Comparison of ENCODE assay signal across 8 mouse cellular contexts in the genomic region with DNA sequence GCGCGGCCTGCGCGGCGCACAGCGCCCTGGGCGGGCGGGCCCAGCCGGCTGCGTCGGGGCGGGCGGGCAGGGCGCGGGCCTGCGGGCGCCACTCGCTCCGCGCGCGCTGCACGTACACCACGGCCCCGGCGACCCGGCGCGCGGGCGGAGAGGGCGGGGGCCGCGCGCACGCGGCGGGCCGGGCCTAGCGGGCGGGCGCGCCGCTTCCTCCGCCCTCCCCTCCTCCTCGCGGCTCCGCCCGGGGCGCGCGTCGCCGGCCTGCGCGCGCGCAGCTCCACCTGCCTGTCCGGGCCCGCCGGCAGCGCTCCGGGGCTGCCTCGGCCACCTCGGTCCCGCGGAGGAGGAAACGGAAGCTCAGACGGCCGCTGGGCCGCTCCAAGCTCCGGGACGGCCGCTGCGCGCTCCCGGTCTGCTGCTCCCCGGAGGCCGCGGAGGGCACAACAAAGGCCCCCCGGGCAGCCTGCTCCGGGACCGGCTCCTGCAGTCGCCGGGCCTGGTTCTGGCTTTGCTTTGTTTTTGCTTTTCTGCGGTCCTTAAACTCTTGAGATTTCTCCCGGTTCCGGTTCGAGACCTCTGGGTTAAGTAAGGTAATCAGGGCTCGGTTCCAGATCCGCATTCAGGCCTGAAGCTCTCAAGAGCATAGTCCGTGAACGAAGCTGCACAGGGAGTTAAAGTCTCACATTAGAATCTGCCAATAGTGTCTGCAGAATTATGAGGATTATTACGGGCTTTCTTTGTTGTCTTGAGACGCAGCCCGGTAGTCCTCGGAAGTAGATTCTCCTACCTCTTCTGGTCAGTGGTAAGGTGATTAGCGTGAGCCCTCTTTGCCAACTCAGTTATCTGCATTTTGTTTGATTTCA. TPM values are rescaled to one million over a fixed set of nuclear protein-coding genes. Genes with fewer than 3 reads are reported as not detected.
DNase-seq lines count a peak whose midpoint lies in the region; ATAC-seq and TF ChIP-seq lines count a peak whose summit lies in the region.

A gene (minus strand): TSS at position 116 of the 860 bp plus-strand sequence.

- peaks cover 4% of the 10 kb centered on the region; the same call in 1 of the 2 replicates for H3K4me1 ChIP-seq in hindbrain, embryonic 11.5 days (replicated peaks; ENCODE audit: control insufficient read depth, insufficient read depth, low read length)

- CTCF ChIA-PET in Patski (lab: Charles Lee) = no interaction called here

- TF ChIP-seq CTCF in Patski (IDR thresholded peaks at IDR 0.05) = no peak

- no peaks in the 10 kb centered on the region for H3K9me3 ChIP-seq in hindbrain, embryonic 11.5 days (ENCODE audit: control insufficient read depth, low read length)

- in situ Hi-C loops in Patski (cut with MboI; ENCODE audit: low pct_unique_long_range_greater_than_20kb) = loop anchor here (5.0 kb wide), 2 partner anchors 52 to 63 kb away; a partner anchor contains a TSS

- DNase-seq in Patski (ENCODE audit: low read depth, low spot score) = no peak
- peak; percentile 88 for DNase-seq in cerebellum, adult 9-11 months
- peak; percentile 49 to 76 for DNase-seq in frontal cortex, postnatal 10 days (ENCODE audit: low spot score in 2 of 2)
- peak; percentile 89 for DNase-seq in hindbrain, embryonic 11.5 days (ENCODE audit: low spot score)
- DNase-seq in layer of hippocampus, postnatal 25 days (ENCODE audit: extremely low spot score in 1 of 2, low spot score in 1 of 2) = peak; percentile 56 to 73
- peak; percentile 83 for DNase-seq in lung, postnatal 25 days (ENCODE audit: low spot score)
- peak; percentile 89 for DNase-seq in retina, postnatal 1 day
- peak; percentile 86 for DNase-seq in thymus, postnatal 4 days

- peak within 1 kb of the TSS; percentile 94 for H3K4me3 ChIP-seq in hindbrain, embryonic 11.5 days (ENCODE audit: low read depth, low read length)

- no peaks in the 10 kb centered on the region for H3K36me3 ChIP-seq in hindbrain, embryonic 11.5 days (ENCODE audit: control insufficient read depth, insufficient read depth, low read length)

- H3K27ac ChIP-seq in hindbrain, embryonic 11.5 days (ENCODE audit: low read depth, low read length) = peak within 1 kb of the TSS; percentile 97

- H3K4me2 ChIP-seq in hindbrain, embryonic 11.5 days (replicated peaks; ENCODE audit: low read depth, low read length) = peak within 1 kb of the TSS; percentile 77

- POLR2A ChIA-PET in Patski (lab: Charles Lee) = interaction anchor here (0.7 to 2.4 kb wide), 7 partner anchors 11 to 63 kb away, joined by 3 to 10 read pairs (median 3); a partner anchor contains a TSS

- peak; percentile 44 for ATAC-seq in Patski
- ATAC-seq in hindbrain, embryonic 11.5 days (ENCODE audit: low FRiP score) = peak; percentile 70

- peak within 1 kb of the TSS; percentile 98 for H3K9ac ChIP-seq in hindbrain, embryonic 11.5 days (ENCODE audit: low read depth, low read length)

- WGBS in hindbrain, embryonic 11.5 days = under 1% methylated on average over 29 of the region's 98 CpGs

- no peaks in the 10 kb centered on the region for H3K27me3 ChIP-seq in Patski
- H3K27me3 ChIP-seq in hindbrain, embryonic 11.5 days (ENCODE audit: control insufficient read depth, insufficient read depth, low read length) = no peaks in the 10 kb centered on the region

RNA-seq across cellular contexts. Expression of the gene that starts here (rescaled TPM):
- polyA plus RNA-seq in Patski (2021) = 50.7 TPM
- polyA plus RNA-seq in hindbrain, embryonic 11.5 days (2014; fragmentation: Nextera tagmentation; extraction: Ambion mirVana) = 19.9 and 23.4 TPM in 2 replicates
- 10 to 100 TPM; 60.3 to 69.1 TPM for total RNA-seq in layer of hippocampus, postnatal 25 days (2021)
